Mouse (Mus musculus): ENCODE measurements around the gene Sept10.

GRCm38 (mm10) chr10:59119811-59120210, 101.8 kb downstream of the Sept10 start:
- TF ChIP-seq CTCF (IDR thresholded peaks at IDR 0.05; ENCODE audit: borderline replicate concordance, extremely low read depth, insufficient read depth, insufficient read length) (no peak), POLR2A (IDR thresholded peaks at IDR 0.05; ENCODE audit: borderline replicate concordance, extremely low read depth, insufficient read depth, insufficient read length, poor library complexity, severe bottlenecking) (no peak)

Data from brain, embryonic 14.5 days (tissue).